Mouse (Mus musculus): ENCODE measurements at regions not wholly inside any gene's neighbourhood (a gene's known extent, or its start where the extent isn't known, plus 50 kb on each side); places are given as distances from the start of the nearest gene placed in this dataset.

GRCm38 (mm10) chr1:137806742-137807141 lies 368.8 kb downstream of the Ptprc start:
- TF ChIP-seq CTCF (IDR thresholded peaks at IDR 0.05; ENCODE audit: low read depth) (no peak), EP300 (IDR thresholded peaks at IDR 0.05; ENCODE audit: low read depth) (peak; percentile 62)
